Mouse (Mus musculus): ENCODE results near the gene Hdac9.

DNA sequence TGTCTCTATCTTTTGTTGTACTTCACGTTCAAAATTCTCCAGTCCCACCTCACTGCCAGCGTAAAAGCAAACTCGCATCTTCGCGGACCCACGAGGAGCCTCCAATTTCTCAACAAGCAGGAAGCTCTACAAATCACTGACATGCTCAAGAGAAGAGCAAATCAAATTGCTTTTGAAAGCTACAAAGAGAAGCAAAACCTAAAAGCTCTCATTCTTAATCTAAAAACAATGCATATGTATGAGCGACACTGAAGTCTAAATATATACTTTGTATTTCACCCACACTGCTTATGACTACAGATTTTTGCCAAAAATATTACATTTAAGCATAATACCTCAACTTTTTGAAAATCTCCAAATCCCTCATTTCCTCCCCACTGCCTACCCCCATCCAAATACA is 45.9 kb downstream of the Hdac9 start:
- no peak for TF ChIP-seq GATA1 (IDR thresholded peaks at IDR 0.05; ENCODE audit: borderline replicate concordance, low read length)
- no peak for TF ChIP-seq FLI1 (IDR thresholded peaks at IDR 0.05; ENCODE audit: low read length)
